Mouse (Mus musculus): ENCODE measurements around the gene Vps18. TPM values are rescaled to one million over a fixed set of nuclear protein-coding genes. Genes with fewer than 3 reads are reported as not detected.
A peak's percentile ranks its signal among the peaks of the same experiment; 100 is the strongest.

The Vps18 gene
- polyA plus RNA-seq, 1 experiment from 2014 or later = 12.0 TPM

DNA sequence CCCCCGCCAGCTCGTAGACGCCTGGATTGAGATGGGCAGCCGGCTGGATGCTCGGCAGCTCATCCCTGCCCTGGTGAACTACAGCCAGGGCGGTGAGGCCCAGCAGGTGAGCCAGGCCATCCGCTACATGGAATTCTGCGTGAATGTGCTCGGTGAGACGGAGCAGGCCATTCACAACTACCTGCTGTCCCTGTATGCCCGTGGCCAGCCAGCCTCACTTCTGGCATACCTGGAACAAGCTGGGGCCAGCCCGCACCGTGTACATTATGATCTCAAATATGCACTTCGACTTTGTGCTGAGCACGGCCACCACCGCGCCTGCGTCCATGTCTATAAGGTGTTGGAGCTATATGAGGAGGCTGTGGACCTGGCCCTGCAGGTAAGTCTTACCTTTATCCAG is 5.9 kb downstream of the Vps18 start:
- 96% methylated on average over 18 of the region's 18 CpGs for WGBS
- Histone ChIP-seq H3K9me3 (replicated peaks; ENCODE audit: control insufficient read depth, low read length) (no peaks in the 10 kb centered on the region), H3K27me3 (replicated peaks; ENCODE audit: control insufficient read depth, insufficient read depth, low read length) (no peaks in the 10 kb centered on the region), H3K4me3 (ENCODE audit: low read depth, low read length) (no peak overlapping the region), H3K36me3 (ENCODE audit: control insufficient read depth, insufficient read depth, low read length) (peaks cover 82% of the 10 kb centered on the region), H3K4me1 (ENCODE audit: control insufficient read depth, insufficient read depth, low read length) (peaks cover 4% of the 10 kb centered on the region), H3K27ac (ENCODE audit: low read depth, low read length) (no peak overlapping the region), H3K9ac (ENCODE audit: low read length) (no peak overlapping the region), H3K4me2 (ENCODE audit: low read length) (no peak overlapping the region)
- no peak for DNase-seq (ENCODE audit: low spot score)
- ATAC-seq = no peak

DNA sequence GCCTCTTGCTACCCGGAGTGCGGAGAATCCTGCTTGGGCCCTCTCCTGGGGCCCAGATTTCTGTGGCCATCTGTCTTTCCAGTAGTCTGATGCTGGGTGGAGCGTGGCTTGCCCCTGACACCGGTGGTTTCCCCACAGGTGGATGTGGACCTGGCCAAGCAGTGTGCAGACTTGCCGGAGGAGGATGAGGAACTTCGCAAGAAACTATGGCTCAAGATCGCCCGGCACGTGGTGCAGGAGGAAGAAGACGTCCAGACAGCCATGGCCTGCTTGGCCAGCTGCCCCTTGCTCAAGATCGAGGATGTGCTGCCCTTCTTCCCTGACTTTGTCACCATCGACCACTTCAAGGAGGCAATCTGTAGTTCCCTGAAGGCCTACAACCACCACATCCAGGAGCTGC is 8.2 kb downstream of the Vps18 start:
- no peaks in the 10 kb centered on the region for H3K27me3 ChIP-seq (replicated peaks; ENCODE audit: control insufficient read depth, insufficient read depth, low read length)
- H3K4me3 ChIP-seq (ENCODE audit: low read depth, low read length) = no peak overlapping the region
- H3K27ac ChIP-seq (ENCODE audit: low read depth, low read length) = no peak overlapping the region
- peaks cover 70% of the 10 kb centered on the region for H3K36me3 ChIP-seq (ENCODE audit: control insufficient read depth, insufficient read depth, low read length)
- no peak overlapping the region for H3K9ac ChIP-seq (ENCODE audit: low read length)
- ATAC-seq (no peak), DNase-seq (ENCODE audit: low spot score) (no peak)
- peaks cover 7% of the 10 kb centered on the region; the same call in 1 of the 2 replicates for H3K4me1 ChIP-seq (ENCODE audit: control insufficient read depth, insufficient read depth, low read length)
- WGBS = 95% methylated on average over 12 of the region's 12 CpGs
- H3K9me3 ChIP-seq (replicated peaks; ENCODE audit: control insufficient read depth, low read length) = no peaks in the 10 kb centered on the region
- H3K4me2 ChIP-seq (ENCODE audit: low read length) = no peak overlapping the region

DNA sequence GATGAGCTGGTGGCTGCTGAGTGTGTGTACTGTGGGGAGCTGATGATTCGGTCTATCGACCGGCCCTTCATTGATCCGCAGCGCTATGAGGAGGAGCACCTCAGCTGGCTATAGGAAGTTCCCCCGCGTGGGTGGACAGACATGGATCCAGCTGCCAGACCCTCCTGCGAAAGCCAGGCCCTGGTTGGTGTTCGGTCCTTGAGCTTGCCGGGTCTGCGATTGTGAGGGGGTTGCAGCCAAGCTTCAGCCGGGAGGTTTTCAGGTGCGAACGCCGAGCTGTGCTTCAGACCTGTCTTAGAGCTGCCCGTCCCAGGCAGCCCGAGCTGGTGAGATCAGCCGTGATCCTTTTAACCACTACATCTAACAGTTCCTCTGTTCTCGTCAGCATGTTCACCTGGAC is 9.0 kb downstream of the Vps18 start:
- no peak overlapping the region for H3K27ac ChIP-seq (ENCODE audit: low read depth, low read length)
- H3K4me3 ChIP-seq (ENCODE audit: low read depth, low read length) = no peak overlapping the region
- peaks cover 62% of the 10 kb centered on the region for H3K36me3 ChIP-seq (ENCODE audit: control insufficient read depth, insufficient read depth, low read length)
- no peak overlapping the region for H3K9ac ChIP-seq (ENCODE audit: low read length)
- peaks cover 7% of the 10 kb centered on the region; the same call in 1 of the 2 replicates for H3K4me1 ChIP-seq (ENCODE audit: control insufficient read depth, insufficient read depth, low read length)
- no peaks in the 10 kb centered on the region for H3K9me3 ChIP-seq (replicated peaks; ENCODE audit: control insufficient read depth, low read length)
- H3K27me3 ChIP-seq (replicated peaks; ENCODE audit: control insufficient read depth, insufficient read depth, low read length) = no peaks in the 10 kb centered on the region
- 96% methylated on average over 19 of the region's 19 CpGs for WGBS
- H3K4me2 ChIP-seq (ENCODE audit: low read length) = no peak overlapping the region
- ATAC-seq = no peak
- DNase-seq (ENCODE audit: low spot score) = no peak

GRCm38 (mm10) chr2:119298330-119298729 is 9.8 kb downstream of the Vps18 start:
- WGBS = 49% methylated on average over 5 of the region's 5 CpGs
- peaks cover 7% of the 10 kb centered on the region; the same call in 1 of the 2 replicates for H3K4me1 ChIP-seq (ENCODE audit: control insufficient read depth, insufficient read depth, low read length)
- H3K27me3 ChIP-seq (replicated peaks; ENCODE audit: control insufficient read depth, insufficient read depth, low read length) = no peaks in the 10 kb centered on the region
- no peaks in the 10 kb centered on the region for H3K9me3 ChIP-seq (replicated peaks; ENCODE audit: control insufficient read depth, low read length)
- no peak overlapping the region for H3K27ac ChIP-seq (ENCODE audit: low read depth, low read length)
- H3K9ac ChIP-seq (ENCODE audit: low read length) = no peak overlapping the region
- H3K36me3 ChIP-seq (ENCODE audit: control insufficient read depth, insufficient read depth, low read length) = peaks cover 54% of the 10 kb centered on the region
- no peak overlapping the region for H3K4me3 ChIP-seq (ENCODE audit: low read depth, low read length)
- peak; percentile 79 for DNase-seq (ENCODE audit: low spot score)
- no peak for ATAC-seq
- H3K4me2 ChIP-seq (ENCODE audit: low read length) = no peak overlapping the region

DNA sequence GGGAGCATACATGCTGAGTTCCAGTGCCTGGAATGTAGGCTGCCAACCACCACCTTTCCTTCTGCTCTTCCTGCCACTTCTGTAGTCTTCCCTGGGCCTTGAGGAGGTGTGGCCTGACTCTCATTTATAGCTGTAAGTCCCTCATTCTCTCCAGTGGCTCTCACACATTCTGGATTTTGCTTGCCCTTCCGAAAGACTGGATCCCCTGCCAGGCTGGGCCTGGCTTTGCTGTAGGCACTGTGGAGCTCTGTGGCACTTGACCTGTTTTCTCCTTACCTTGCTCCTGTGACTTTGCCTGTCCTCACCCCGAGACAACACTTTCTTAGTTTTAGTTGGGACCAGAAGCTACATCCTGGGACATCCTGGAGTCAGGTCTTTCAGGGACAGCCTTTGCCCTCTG is 10.3 kb downstream of the Vps18 start:
- no peak overlapping the region for H3K4me2 ChIP-seq (ENCODE audit: low read length)
- no peak overlapping the region for H3K9ac ChIP-seq (ENCODE audit: low read length)
- H3K27me3 ChIP-seq (replicated peaks; ENCODE audit: control insufficient read depth, insufficient read depth, low read length) = no peaks in the 10 kb centered on the region
- no peaks in the 10 kb centered on the region for H3K9me3 ChIP-seq (replicated peaks; ENCODE audit: control insufficient read depth, low read length)
- DNase-seq (ENCODE audit: low spot score) (no peak), ATAC-seq (no peak)
- no peak overlapping the region for H3K27ac ChIP-seq (ENCODE audit: low read depth, low read length)
- no peak overlapping the region for H3K4me3 ChIP-seq (ENCODE audit: low read depth, low read length)
- WGBS = 86% methylated on average over 2 of the region's 2 CpGs
- H3K36me3 ChIP-seq (ENCODE audit: control insufficient read depth, insufficient read depth, low read length) = peaks cover 49% of the 10 kb centered on the region
- H3K4me1 ChIP-seq (ENCODE audit: control insufficient read depth, insufficient read depth, low read length) = peaks cover 7% of the 10 kb centered on the region; the same call in 1 of the 2 replicates

- Histone ChIP-seq H3K36me3 (ENCODE audit: control insufficient read depth, insufficient read depth, low read length) (peaks cover 36% of the 10 kb centered on the region), H3K4me2 (ENCODE audit: low read length) (no peak overlapping the region), H3K27ac (ENCODE audit: low read depth, low read length) (peak overlapping the region; percentile 66), H3K4me1 (ENCODE audit: control insufficient read depth, insufficient read depth, low read length) (peaks cover 7% of the 10 kb centered on the region; the same call in 1 of the 2 replicates), H3K27me3 (replicated peaks; ENCODE audit: control insufficient read depth, insufficient read depth, low read length) (no peaks in the 10 kb centered on the region), H3K9ac (ENCODE audit: low read length) (no peak overlapping the region), H3K4me3 (ENCODE audit: low read depth, low read length) (no peak overlapping the region), H3K9me3 (replicated peaks; ENCODE audit: control insufficient read depth, low read length) (no peaks in the 10 kb centered on the region)
- peak; percentile 82 for DNase-seq (ENCODE audit: low spot score)
- peak; percentile 70 for ATAC-seq
- 5% methylated on average over 15 of the region's 15 CpGs for WGBS
Observed at GRCm38 (mm10) chr2:119299981-119300818, 11.7 kb downstream of the Vps18 start.

- peak overlapping the region; percentile 66 for H3K27ac ChIP-seq (ENCODE audit: low read depth, low read length)
- peak; percentile 61 for ATAC-seq
- DNase-seq (ENCODE audit: low spot score) = peak; percentile 72
- H3K4me3 ChIP-seq (ENCODE audit: low read depth, low read length) = no peak overlapping the region
- no peaks in the 10 kb centered on the region for H3K9me3 ChIP-seq (replicated peaks; ENCODE audit: control insufficient read depth, low read length)
- H3K9ac ChIP-seq (ENCODE audit: low read length) = peak overlapping the region; percentile 13; the same call in 1 of the 2 replicates
- peaks cover 7% of the 10 kb centered on the region; the same call in 1 of the 2 replicates for H3K4me1 ChIP-seq (ENCODE audit: control insufficient read depth, insufficient read depth, low read length)
- H3K27me3 ChIP-seq (replicated peaks; ENCODE audit: control insufficient read depth, insufficient read depth, low read length) = no peaks in the 10 kb centered on the region
- peaks cover 32% of the 10 kb centered on the region for H3K36me3 ChIP-seq (ENCODE audit: control insufficient read depth, insufficient read depth, low read length)
- no peak overlapping the region for H3K4me2 ChIP-seq (ENCODE audit: low read length)
- WGBS = 31% methylated on average over 7 of the region's 7 CpGs
Observed at GRCm38 (mm10) chr2:119300819-119301493, 12.4 kb downstream of the Vps18 start.

GRCm38 (mm10) chr2:119302876-119303275 is 14.3 kb downstream of the Vps18 start:
- no peak overlapping the region for H3K9ac ChIP-seq (ENCODE audit: low read length)
- peaks cover 7% of the 10 kb centered on the region; the same call in 1 of the 2 replicates for H3K4me1 ChIP-seq (ENCODE audit: control insufficient read depth, insufficient read depth, low read length)
- DNase-seq (ENCODE audit: low spot score) = no peak
- H3K4me2 ChIP-seq (ENCODE audit: low read length) = no peak overlapping the region
- no peak overlapping the region for H3K4me3 ChIP-seq (ENCODE audit: low read depth, low read length)
- no peaks in the 10 kb centered on the region for H3K9me3 ChIP-seq (replicated peaks; ENCODE audit: control insufficient read depth, low read length)
- H3K27ac ChIP-seq (ENCODE audit: low read depth, low read length) = no peak overlapping the region
- H3K36me3 ChIP-seq (ENCODE audit: control insufficient read depth, insufficient read depth, low read length) = peaks cover 15% of the 10 kb centered on the region
- 86% methylated on average over 6 of the region's 6 CpGs for WGBS
- ATAC-seq = no peak
- H3K27me3 ChIP-seq (replicated peaks; ENCODE audit: control insufficient read depth, insufficient read depth, low read length) = no peaks in the 10 kb centered on the region

GRCm38 (mm10) chr2:119304391-119304790 is 15.9 kb downstream of the Vps18 start:
- no peak overlapping the region for H3K4me2 ChIP-seq (ENCODE audit: low read length)
- H3K4me1 ChIP-seq (ENCODE audit: control insufficient read depth, insufficient read depth, low read length) = peaks cover 7% of the 10 kb centered on the region; the same call in 1 of the 2 replicates
- 56% methylated on average over 3 of the region's 3 CpGs for WGBS
- ATAC-seq = no peak
- no peaks in the 10 kb centered on the region for H3K27me3 ChIP-seq (replicated peaks; ENCODE audit: control insufficient read depth, insufficient read depth, low read length)
- no peak for DNase-seq (ENCODE audit: low spot score)
- no peak overlapping the region for H3K4me3 ChIP-seq (ENCODE audit: low read depth, low read length)
- H3K9ac ChIP-seq (ENCODE audit: low read length) = no peak overlapping the region
- no peaks in the 10 kb centered on the region for H3K9me3 ChIP-seq (replicated peaks; ENCODE audit: control insufficient read depth, low read length)
- H3K27ac ChIP-seq (ENCODE audit: low read depth, low read length) = no peak overlapping the region
- peaks cover 4% of the 10 kb centered on the region for H3K36me3 ChIP-seq (ENCODE audit: control insufficient read depth, insufficient read depth, low read length)
